Mouse (Mus musculus): ENCODE data around the gene Cerk. TPM values are rescaled to one million over a fixed set of nuclear protein-coding genes. Genes with fewer than 3 reads are reported as not detected.
"Not testable (repeated sequence)": the region's sequence is repeated elsewhere in the genome, so short reads cannot be mapped to it uniquely, and the experiment has no call there.

Gene Cerk
- polyA plus RNA-seq, 1 experiment from 2014 or later: 6.1 TPM

GRCm38 (mm10) chr15:86213753-86214548 is 28.0 kb upstream of the Cerk start, which contains the start of gene Tbc1d22a:
TSS of gene Tbc1d22a (plus strand) at chr15:86214459.
- peaks cover 13% of the 10 kb centered on the region for H3K4me1 ChIP-seq (ENCODE audit: insufficient read depth)
- ATAC-seq (peak; percentile 94), DNase-seq (peak; percentile 96)
- no peaks in the 10 kb centered on the region for H3K27me3 ChIP-seq (ENCODE audit: insufficient read depth, low read length)
- TF ChIP-seq EP300 (IDR thresholded peaks at IDR 0.05; ENCODE audit: low read depth) (peak; percentile 31; the same call in 1 of the 2 replicates), CTCF (IDR thresholded peaks at IDR 0.05; ENCODE audit: low read depth) (no peak)
- H3K27ac ChIP-seq (ENCODE audit: low read depth): peak within 1 kb of the TSS; percentile 97
- under 1% methylated on average over 64 of the region's 64 CpGs for WGBS (ENCODE audit: insufficient replicate concordance)
- H3K4me3 ChIP-seq (ENCODE audit: low read depth, low read length): peak within 1 kb of the TSS; percentile 92
- peak within 1 kb of the TSS; percentile 92 for H3K9ac ChIP-seq (replicated peaks)
- no peaks in the 10 kb centered on the region for H3K9me3 ChIP-seq (ENCODE audit: low read length)
- peak within 1 kb of the TSS; percentile 91 for H3K4me2 ChIP-seq (ENCODE audit: low read depth, low read length)
- no peaks in the 10 kb centered on the region for H3K36me3 ChIP-seq (replicated peaks; ENCODE audit: insufficient read depth, low read length)

GRCm38 (mm10) chr15:86212193-86212592 is 26.3 kb upstream of the Cerk start:
- not testable (repeated sequence) for H3K27me3 ChIP-seq (ENCODE audit: insufficient read depth, low read length); DNase-seq; H3K4me2 ChIP-seq (ENCODE audit: low read depth, low read length); H3K4me3 ChIP-seq (ENCODE audit: low read depth, low read length); H3K9me3 ChIP-seq (ENCODE audit: low read length); H3K9ac ChIP-seq (replicated peaks); H3K27ac ChIP-seq (ENCODE audit: low read depth); H3K36me3 ChIP-seq (replicated peaks; ENCODE audit: insufficient read depth, low read length)
- WGBS (ENCODE audit: insufficient replicate concordance): 61% methylated on average over 5 of the region's 5 CpGs
- peak; percentile 11; the same call in 1 of the 2 replicates for ATAC-seq
- H3K4me1 ChIP-seq (ENCODE audit: insufficient read depth): peaks cover 13% of the 10 kb centered on the region

GRCm38 (mm10) chr15:86206385-86206784 is 20.4 kb upstream of the Cerk start:
- H3K27me3 ChIP-seq (ENCODE audit: insufficient read depth, low read length): no peaks in the 10 kb centered on the region
- H3K9me3 ChIP-seq (ENCODE audit: low read length): no peaks in the 10 kb centered on the region
- H3K36me3 ChIP-seq (replicated peaks; ENCODE audit: insufficient read depth, low read length): no peaks in the 10 kb centered on the region
- 75% methylated on average over 4 of the region's 4 CpGs for WGBS (ENCODE audit: insufficient replicate concordance)
- no peak overlapping the region for H3K4me3 ChIP-seq (ENCODE audit: low read depth, low read length)
- no peak overlapping the region for H3K4me2 ChIP-seq (ENCODE audit: low read depth, low read length)
- DNase-seq: no peak
- no peak for TF ChIP-seq CTCF (IDR thresholded peaks at IDR 0.05; ENCODE audit: low read depth)
- TF ChIP-seq EP300 (IDR thresholded peaks at IDR 0.05; ENCODE audit: low read depth): no peak
- H3K4me1 ChIP-seq (ENCODE audit: insufficient read depth): peaks cover 37% of the 10 kb centered on the region
- H3K9ac ChIP-seq (replicated peaks): no peak overlapping the region
- ATAC-seq: no peak
- H3K27ac ChIP-seq (ENCODE audit: low read depth): no peak overlapping the region

- DNase-seq: peak; percentile 79
- H3K9ac ChIP-seq (replicated peaks): no peak overlapping the region
- H3K4me3 ChIP-seq (ENCODE audit: low read depth, low read length): no peak overlapping the region
- WGBS (ENCODE audit: insufficient replicate concordance): 58% methylated on average over 2 of the region's 2 CpGs
- H3K36me3 ChIP-seq (replicated peaks; ENCODE audit: insufficient read depth, low read length): no peaks in the 10 kb centered on the region
- TF ChIP-seq CTCF (IDR thresholded peaks at IDR 0.05; ENCODE audit: low read depth): peak; percentile 80
- TF ChIP-seq EP300 (IDR thresholded peaks at IDR 0.05; ENCODE audit: low read depth): no peak
- no peak overlapping the region for H3K4me2 ChIP-seq (ENCODE audit: low read depth, low read length)
- no peak for ATAC-seq
- H3K9me3 ChIP-seq (ENCODE audit: low read length): no peaks in the 10 kb centered on the region
- no peaks in the 10 kb centered on the region for H3K27me3 ChIP-seq (ENCODE audit: insufficient read depth, low read length)
- H3K4me1 ChIP-seq (ENCODE audit: insufficient read depth): peaks cover 39% of the 10 kb centered on the region
- 0 out of 2 replicates have a peak overlapping the region, but pooled peaks have one; percentile 59 for H3K27ac ChIP-seq (ENCODE audit: low read depth)
Measured at GRCm38 (mm10) chr15:86205300-86205699, 19.4 kb upstream of the Cerk start.

- DNase-seq (peak; percentile 71), ATAC-seq (peak; percentile 38)
- no peaks in the 10 kb centered on the region for H3K36me3 ChIP-seq (replicated peaks; ENCODE audit: insufficient read depth, low read length)
- no peak for TF ChIP-seq CTCF (IDR thresholded peaks at IDR 0.05; ENCODE audit: low read depth)
- TF ChIP-seq EP300 (IDR thresholded peaks at IDR 0.05; ENCODE audit: low read depth): no peak
- peak overlapping the region; percentile 59 for H3K27ac ChIP-seq (ENCODE audit: low read depth)
- H3K4me3 ChIP-seq (ENCODE audit: low read depth, low read length): no peak overlapping the region; the same call in 1 of the 2 replicates
- H3K27me3 ChIP-seq (ENCODE audit: insufficient read depth, low read length): no peaks in the 10 kb centered on the region
- H3K9ac ChIP-seq (replicated peaks): no peak overlapping the region
- 35% methylated on average over 7 of the region's 7 CpGs for WGBS (ENCODE audit: insufficient replicate concordance)
- H3K4me2 ChIP-seq (ENCODE audit: low read depth, low read length): peak overlapping the region; percentile 54
- H3K4me1 ChIP-seq (ENCODE audit: insufficient read depth): peaks cover 39% of the 10 kb centered on the region
- no peaks in the 10 kb centered on the region for H3K9me3 ChIP-seq (ENCODE audit: low read length)
Measured at GRCm38 (mm10) chr15:86203942-86204561, 18.1 kb upstream of the Cerk start.

- DNase-seq (no peak), ATAC-seq (no peak)
- Histone ChIP-seq H3K27ac (ENCODE audit: low read depth) (peak overlapping the region; percentile 59), H3K36me3 (replicated peaks; ENCODE audit: insufficient read depth, low read length) (no peaks in the 10 kb centered on the region), H3K4me3 (ENCODE audit: low read depth, low read length) (no peak overlapping the region), H3K4me1 (ENCODE audit: insufficient read depth) (peaks cover 39% of the 10 kb centered on the region), H3K9ac (replicated peaks) (no peak overlapping the region), H3K4me2 (ENCODE audit: low read depth, low read length) (no peak overlapping the region), H3K27me3 (ENCODE audit: insufficient read depth, low read length) (no peaks in the 10 kb centered on the region), H3K9me3 (ENCODE audit: low read length) (no peaks in the 10 kb centered on the region)
- 68% methylated on average over 7 of the region's 7 CpGs for WGBS (ENCODE audit: insufficient replicate concordance)
- TF ChIP-seq CTCF (IDR thresholded peaks at IDR 0.05; ENCODE audit: low read depth) (no peak), EP300 (IDR thresholded peaks at IDR 0.05; ENCODE audit: low read depth) (no peak)
Measured at GRCm38 (mm10) chr15:86203292-86203793, 17.4 kb upstream of the Cerk start.

Data from liver, postnatal 0 days (tissue).